In the genomic region with DNA sequence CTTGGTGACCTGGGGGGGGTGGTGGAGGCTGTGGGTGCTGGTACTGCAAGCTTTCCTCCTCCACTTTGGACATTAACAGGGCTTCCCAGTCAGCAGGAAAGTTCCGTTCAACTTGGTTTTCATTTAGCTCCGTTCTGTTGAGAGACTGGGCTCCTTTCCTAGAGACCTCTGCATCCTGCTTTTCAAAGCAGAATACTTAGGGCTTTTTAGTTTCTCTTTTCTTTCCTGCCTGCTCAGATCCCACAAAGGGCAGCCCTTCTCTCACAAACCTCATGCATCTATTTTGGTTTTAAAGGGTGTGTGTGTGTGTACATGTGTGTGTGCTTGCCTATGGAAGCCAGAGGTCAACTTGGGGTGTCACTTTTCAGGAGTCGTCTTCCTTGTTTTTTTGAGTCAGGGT, we compare ENCODE assay signal across 18 mouse cellular contexts. TPM values are rescaled to one million over a fixed set of nuclear protein-coding genes. Genes with fewer than 3 reads are reported as not detected.
DNase-seq lines count a peak whose midpoint lies in the region; ATAC-seq and TF ChIP-seq lines count a peak whose summit lies in the region.
"Had no signal": no experiment of that assay in that cellular context is flagged by ENCODE, and none has a peak within 500 bp of the region (broad histone marks: within the 10 kb centered on the region; RNA-seq: fewer than 3 reads in every experiment).

No protein-coding gene starts in this region.

- H3K27ac ChIP-seq in heart, embryonic 16.5 days (ENCODE audit: low read length), result peak overlapping the region; percentile 4
- H3K27ac ChIP-seq in lung, embryonic 14.5 days (ENCODE audit: low read depth), result no peak overlapping the region
- H3K27ac ChIP-seq in limb, embryonic 10.5 days, result peak overlapping the region; percentile 74
- H3K27ac ChIP-seq: forebrain, embryonic 13.5 days; hindbrain, embryonic 12.5 days; liver, embryonic 12.5 days; neural tube, embryonic 15.5 days had no signal

- intact Hi-C loops in heart, postnatal 25 days (cut with DNase I), result no loop called here

- H3K36me3 ChIP-seq in heart, embryonic 16.5 days (ENCODE audit: control insufficient read depth, insufficient read depth), result no peaks in the 10 kb centered on the region
- H3K36me3 ChIP-seq in lung, embryonic 14.5 days (ENCODE audit: insufficient read depth), result no peaks in the 10 kb centered on the region
- no peaks in the 10 kb centered on the region for H3K36me3 ChIP-seq in E14TG2a.4 (ENCODE audit: insufficient read depth, low read length)
- no peaks in the 10 kb centered on the region for H3K36me3 ChIP-seq in limb, embryonic 10.5 days
- H3K36me3 ChIP-seq: heart, embryonic 12.5 days; hindbrain, embryonic 12.5 days; liver, embryonic 12.5 days; neural tube, embryonic 15.5 days had no signal

- TF ChIP-seq CTCF in lung, embryonic 14.5 days (IDR thresholded peaks at IDR 0.05; ENCODE audit: low read depth), result no peak
- TF ChIP-seq CTCF in lung, adult 2 months (IDR thresholded peaks at IDR 0.05; ENCODE audit: insufficient read depth, low read length), result no peak
- no peak for TF ChIP-seq CTCF in E14TG2a.4 (conservative IDR thresholded peaks at IDR 0.05; ENCODE audit: low read length)

- H3K4me2 ChIP-seq in heart, embryonic 16.5 days (ENCODE audit: low read depth, low read length), result peak overlapping the region; percentile 18; the same call in 1 of the 2 replicates
- peak overlapping the region; percentile 8; the same call in 1 of the 2 replicates for H3K4me2 ChIP-seq in lung, embryonic 14.5 days
- H3K4me2 ChIP-seq: forebrain, embryonic 13.5 days; heart, embryonic 12.5 days; hindbrain, embryonic 12.5 days; liver, embryonic 12.5 days; midbrain, embryonic 11.5 days; neural tube, embryonic 15.5 days had no signal

- no peak overlapping the region for H3K4me3 ChIP-seq in heart, embryonic 16.5 days (ENCODE audit: low read length)
- H3K4me3 ChIP-seq in lung, embryonic 14.5 days (ENCODE audit: low read depth, low read length), result no peak overlapping the region
- H3K4me3 ChIP-seq in lung, adult 2 months (replicated peaks; ENCODE audit: extremely low read depth, low read depth, low read length), result no peak overlapping the region
- H3K4me3 ChIP-seq in E14TG2a.4 (replicated peaks; ENCODE audit: low read length), result peak overlapping the region; percentile 54; the same call in 1 of the 2 replicates
- 0 out of 2 replicates have a peak overlapping the region, but pooled peaks have one; percentile 11 for H3K4me3 ChIP-seq in limb, embryonic 10.5 days
- H3K4me3 ChIP-seq: forebrain, embryonic 13.5 days; heart, embryonic 12.5 days; hindbrain, embryonic 12.5 days; liver, embryonic 12.5 days; neural tube, embryonic 15.5 days had no signal

- H3K9ac ChIP-seq in heart, embryonic 16.5 days (ENCODE audit: low read length), result no peak overlapping the region
- no peak overlapping the region for H3K9ac ChIP-seq in lung, embryonic 14.5 days
- H3K9ac ChIP-seq: forebrain, embryonic 13.5 days; heart, embryonic 12.5 days; hindbrain, embryonic 12.5 days; liver, embryonic 12.5 days; neural tube, embryonic 15.5 days had no signal

- TF ChIP-seq POLR2A in lung, adult 2 months (IDR thresholded peaks at IDR 0.05; ENCODE audit: borderline replicate concordance, extremely low read depth, low read depth, low read length), result no peak

- no peaks in the 10 kb centered on the region for H3K27me3 ChIP-seq in heart, embryonic 16.5 days (ENCODE audit: control insufficient read depth, insufficient read depth, low read length)
- H3K27me3 ChIP-seq in lung, embryonic 14.5 days (ENCODE audit: insufficient read depth, low read length), result no peaks in the 10 kb centered on the region
- H3K27me3 ChIP-seq in E14TG2a.4 (ENCODE audit: insufficient read depth, low read length), result no peaks in the 10 kb centered on the region
- H3K27me3 ChIP-seq in limb, embryonic 10.5 days (ENCODE audit: low read depth, poor library complexity, severe bottlenecking), result no peaks in the 10 kb centered on the region
- H3K27me3 ChIP-seq: forebrain, embryonic 13.5 days; heart, embryonic 12.5 days; hindbrain, embryonic 12.5 days; liver, embryonic 12.5 days; neural tube, embryonic 15.5 days had no signal

- H3K9me3 ChIP-seq in heart, embryonic 16.5 days (replicated peaks; ENCODE audit: control insufficient read depth, low read length), result no peaks in the 10 kb centered on the region
- no peaks in the 10 kb centered on the region for H3K9me3 ChIP-seq in lung, embryonic 14.5 days (ENCODE audit: low read depth, low read length)
- H3K9me3 ChIP-seq in E14TG2a.4 (ENCODE audit: low read length), result no peaks in the 10 kb centered on the region
- no peaks in the 10 kb centered on the region for H3K9me3 ChIP-seq in limb, embryonic 10.5 days (replicated peaks)
- H3K9me3 ChIP-seq: forebrain, embryonic 13.5 days; heart, embryonic 12.5 days; hindbrain, embryonic 12.5 days; liver, embryonic 12.5 days; neural tube, embryonic 15.5 days had no signal

- no peak for DNase-seq in heart, postnatal 25 days (ENCODE audit: low spot score)
- DNase-seq in lung, embryonic 14.5 days, result no peak
- no peak for DNase-seq in lung, adult 2 months
- DNase-seq in limb, embryonic 10.5 days (ENCODE audit: low spot score), result no peak
- DNase-seq in frontal cortex, postnatal 14 days (ENCODE audit: low spot score in 2 of 2), result no peak
- no peak for DNase-seq in adrenal gland, postnatal 25 days
- DNase-seq: cerebellum, adult 9-10 months; gastrocnemius, postnatal 36 days; kidney, adult 2 months; layer of hippocampus, postnatal 36 days had no signal

- 57% methylated on average over 3 of the region's 3 CpGs for WGBS in heart, embryonic 16.5 days
- WGBS in lung, embryonic 14.5 days, result 43% methylated on average over 3 of the region's 3 CpGs
- 46% methylated on average over 3 of the region's 3 CpGs for whole genome bisulfite sequencing in lung, adult 2 months
- 74% methylated on average over 3 of the region's 3 CpGs for WGBS in limb, embryonic 10.5 days

- peaks cover 2% of the 10 kb centered on the region; the same call in 1 of the 2 replicates for H3K4me1 ChIP-seq in heart, embryonic 16.5 days (ENCODE audit: control insufficient read depth, insufficient read depth, low read length)
- peaks cover 10% of the 10 kb centered on the region; the same call in 1 of the 2 replicates for H3K4me1 ChIP-seq in lung, embryonic 14.5 days (ENCODE audit: insufficient read depth)
- H3K4me1 ChIP-seq in lung, adult 2 months (ENCODE audit: control insufficient read depth, insufficient read depth, low read length), result no peaks in the 10 kb centered on the region
- H3K4me1 ChIP-seq in E14TG2a.4 (replicated peaks; ENCODE audit: low read depth, low read length), result peaks cover 73% of the 10 kb centered on the region
- peaks cover 26% of the 10 kb centered on the region for H3K4me1 ChIP-seq in limb, embryonic 10.5 days
- H3K4me1 ChIP-seq: forebrain, embryonic 13.5 days; liver, embryonic 12.5 days had no signal

- no peak for ATAC-seq in heart, embryonic 16.5 days (replicated peaks; ENCODE audit: extremely low read depth, insufficient read depth, low FRiP score)
- ATAC-seq in lung, embryonic 14.5 days (ENCODE audit: insufficient read depth), result no peak
- ATAC-seq: forebrain, embryonic 13.5 days; liver, embryonic 12.5 days had no signal

RNA-seq across cellular contexts. Expression of a gene that starts 31.3 kb away (rescaled TPM):
- polyA plus RNA-seq in heart, embryonic 16.5 days (2015; fragmentation: Nextera tagmentation; extraction: Ambion mirVana), result 4.6 and 4.7 TPM in 2 replicates
- total RNA-seq in heart, postnatal 25 days (2021), result under 1 TPM; 0.61 to 0.96 TPM
- polyA plus RNA-seq in lung, embryonic 14.5 days (2014; fragmentation: Nextera tagmentation; extraction: Ambion mirVana), result 3.6 and 3.9 TPM in 2 replicates
- 0.17 and 0.73 TPM in 2 replicates for polyA plus RNA-seq in lung, adult 2 months (2012; rRNA removed)
- 11.1 and 15.6 TPM in 2 replicates for polyA plus RNA-seq in limb, embryonic 10.5 days (2016; fragmentation: Nextera tagmentation; extraction: Ambion mirVana)
- 6.7 and 8.9 TPM in 2 replicates for total RNA-seq in adrenal gland, postnatal 25 days (2021)

Comparison
In these comparisons a context has a peak if more than half of its experiments do, and no peak if none do; other contexts are left out.
1. H3K4me3 ChIP-seq: peak in E14TG2a.4 (single experiment) and limb, embryonic 10.5 days (single experiment); none in heart, embryonic 16.5 days (single experiment), lung, embryonic 14.5 days (single experiment) and lung, adult 2 months (single experiment).